Mouse (Mus musculus): ENCODE measurements around the gene Rxrg.

DNA sequence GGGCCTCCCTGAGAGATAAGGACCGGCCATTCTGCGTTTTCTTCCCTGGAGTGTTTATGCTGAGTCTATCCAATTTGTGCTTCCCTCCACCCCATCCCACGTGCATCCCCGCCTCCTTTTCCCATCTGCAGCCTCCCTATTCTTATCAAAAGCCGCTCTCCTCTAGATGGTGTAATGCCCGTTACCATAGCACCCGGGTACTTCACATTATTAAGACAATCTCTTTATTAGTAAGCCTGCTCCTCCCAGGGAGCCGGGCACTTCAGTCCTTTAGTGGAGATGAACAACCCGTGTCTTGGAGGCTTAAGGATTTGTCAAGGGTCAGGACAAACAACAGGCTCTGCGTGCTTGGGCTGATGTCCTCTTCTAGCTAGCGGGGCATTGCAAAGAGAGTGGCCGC is 14.3 kb upstream of the Rxrg start:
- TF ChIP-seq FLI1 (IDR thresholded peaks at IDR 0.05; ENCODE audit: low read length) (no peak), GATA1 (IDR thresholded peaks at IDR 0.05; ENCODE audit: borderline replicate concordance, low read length) (no peak)
